Mouse (Mus musculus) forebrain, postnatal 0 days (tissue): ENCODE measurements around the gene Elk4. TPM values are rescaled to one million over a fixed set of nuclear protein-coding genes. Genes with fewer than 3 reads are reported as not detected.

Source experiments
- ATAC-seq: fragments of 200-750 bp; cut with Nextera tagmentation; 2 replicates; pipeline ENCODE4 v1.8.0; 2017; ENCODE audit warnings: mild to moderate bottlenecking, moderate library complexity
- DNase-seq: peaks from one replicate; pipeline ENCODE4 v3.0.0-alpha.2; 2015
- H3K27ac ChIP-seq: fragments of 300-500 bp; sonication (generic); 2 replicates; pipeline ENCODE4 v1.5.1; 2014; ENCODE audit warnings: low read depth, mild to moderate bottlenecking, antibody characterized with exemption, low read length, moderate library complexity, mixed read lengths
- H3K27me3 ChIP-seq: fragments of 300-500 bp; sonication (generic); 2 replicates; pipeline ENCODE4 v1.6.1; 2014; ENCODE audit warnings: mild to moderate bottlenecking, low read length, mixed read lengths; ENCODE audit not compliant: insufficient read depth
- H3K36me3 ChIP-seq: fragments of 300-500 bp; sonication (generic); 2 replicates; pipeline ENCODE4 v1.6.1; 2014; ENCODE audit warnings: mild to moderate bottlenecking, moderate library complexity; ENCODE audit not compliant: insufficient read depth
- H3K4me1 ChIP-seq: fragments of 300-500 bp; sonication (generic); 2 replicates; pipeline ENCODE4 v1.6.1; 2014; ENCODE audit warnings: antibody characterized with exemption; ENCODE audit not compliant: insufficient read depth
- H3K4me2 ChIP-seq: fragments of 300-500 bp; sonication (generic); 2 replicates; pipeline ENCODE4 v1.6.1; 2014; ENCODE audit warnings: low read depth, mild to moderate bottlenecking, moderate library complexity
- H3K4me3 ChIP-seq: fragments of 300-500 bp; sonication (generic); 2 replicates; pipeline ENCODE4 v1.5.1; 2014; ENCODE audit warnings: low read depth, low read length, mixed read lengths
- H3K9ac ChIP-seq: fragments of 300-500 bp; sonication (generic); 2 replicates; pipeline ENCODE4 v1.6.1; 2014; ENCODE audit warnings: mild to moderate bottlenecking
- H3K9me3 ChIP-seq: fragments of 300-500 bp; sonication (generic); 2 replicates; pipeline ENCODE4 v1.6.1; 2016; ENCODE audit warnings: low read length
- CTCF ChIP-seq: sonication (generic); IDR thresholded peaks from 2 replicates; pipeline ENCODE4 v1.5.1; 2016; ENCODE audit warnings: antibody characterized with exemption, control low read depth, low read depth
- WGBS: fragments of 180-500 bp; shearing (Covaris S2); extraction: QIAGEN DNeasy Blood & Tissue Kit; methylation state at CpG from one replicate; pipeline ENCODE4 v1.1.7; 2014; 5-methylcytosine and 5-hydroxymethylcytosine counted together
- polyA plus RNA-seq: library from polyadenylated mRNA; unstranded; fragments of >200 nt; fragmentation: Nextera tagmentation; extraction: Ambion mirVana; gene quantifications from 2 replicates; pipeline ENCODE4 v1.2.1, GENCODE M21; 2015
- total RNA-seq: library from RNA; depleted of rRNA; stranded (reverse); fragments of >200 nt; gene quantifications from 2 replicates; pipeline ENCODE4 v1.2.3, GENCODE M21; 2014; rRNA removed

Elk4 gene
- 18.6 and 25.5 TPM in 2 replicates for total RNA-seq
- 8.0 and 8.2 TPM in 2 replicates for polyA plus RNA-seq

DNA sequence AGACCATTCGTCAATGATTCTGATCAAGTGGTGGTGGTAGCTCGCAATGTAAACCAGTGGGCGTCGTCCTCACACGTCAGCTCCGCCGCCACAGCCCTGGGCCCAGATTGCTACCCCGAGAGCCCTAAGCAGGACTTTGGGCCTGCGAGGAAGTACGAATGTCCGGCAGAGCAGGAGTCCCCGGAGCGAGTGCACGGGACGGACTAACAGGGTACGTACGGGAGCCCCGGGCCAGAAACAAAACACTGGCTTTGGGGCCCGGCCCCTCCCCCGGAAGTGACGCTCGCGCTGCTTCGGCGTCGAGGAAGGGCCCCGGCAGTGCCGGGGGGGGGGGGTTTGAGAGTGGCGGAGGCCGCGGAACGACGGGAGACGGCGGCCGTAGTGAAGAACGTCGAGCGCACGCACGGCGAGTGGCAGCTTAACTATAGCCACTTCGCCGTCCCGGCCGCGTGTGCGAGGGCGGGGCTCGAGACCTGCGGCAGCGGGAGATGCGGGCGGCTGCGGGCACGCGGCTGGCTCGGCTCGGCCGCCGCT is at the start of gene Elk4:
Gene Elk4, plus strand, starts transcription at position 326 of the 534 bp plus-strand sequence.
- peak; percentile 37 for TF ChIP-seq CTCF
- no peaks in the 10 kb centered on the region for H3K36me3 ChIP-seq
- H3K9ac ChIP-seq = peak within 1 kb of the TSS; percentile 93
- H3K4me3 ChIP-seq = peak within 1 kb of the TSS; percentile 90
- H3K4me1 ChIP-seq = peaks cover 10% of the 10 kb centered on the region
- DNase-seq = peak; percentile 94
- peak within 1 kb of the TSS; percentile 69 for H3K4me2 ChIP-seq
- WGBS = 4% methylated on average over 59 of the region's 61 CpGs
- no peaks in the 10 kb centered on the region for H3K27me3 ChIP-seq
- H3K27ac ChIP-seq = peak within 1 kb of the TSS; percentile 98
- no peaks in the 10 kb centered on the region for H3K9me3 ChIP-seq
- peak; percentile 95 for ATAC-seq

DNA sequence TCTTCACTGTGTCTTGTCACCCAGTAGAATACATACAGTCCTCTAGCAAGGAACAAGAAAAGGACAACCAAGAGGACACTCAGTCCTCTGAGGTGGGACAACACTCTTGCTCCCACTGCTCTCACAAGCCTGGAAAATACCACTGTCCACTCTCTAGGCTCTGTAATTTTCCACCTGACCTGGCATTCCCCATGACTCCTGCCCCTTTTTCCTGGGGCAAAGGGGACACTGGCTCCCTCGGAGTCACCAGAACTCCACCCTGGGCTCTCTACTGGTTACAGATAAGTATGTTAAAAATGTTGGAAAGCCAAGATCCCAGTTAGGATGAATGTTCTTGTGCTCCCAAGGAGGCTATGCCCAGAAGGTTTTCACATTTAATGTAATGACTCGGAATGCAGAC is 46.4 kb upstream of the Elk4 start:
- Histone ChIP-seq H3K4me3 (no peak overlapping the region), H3K9me3 (no peaks in the 10 kb centered on the region), H3K36me3 (no peaks in the 10 kb centered on the region), H3K27me3 (peaks cover 8% of the 10 kb centered on the region; the same call in 1 of the 2 replicates), H3K4me1 (peaks cover 6% of the 10 kb centered on the region; the same call in 1 of the 2 replicates), H3K4me2 (no peak overlapping the region), H3K9ac (no peak overlapping the region), H3K27ac (no peak overlapping the region)
- DNase-seq (no peak), ATAC-seq (no peak)
- TF ChIP-seq CTCF = no peak
- 62% methylated on average over 2 of the region's 2 CpGs for WGBS

DNA sequence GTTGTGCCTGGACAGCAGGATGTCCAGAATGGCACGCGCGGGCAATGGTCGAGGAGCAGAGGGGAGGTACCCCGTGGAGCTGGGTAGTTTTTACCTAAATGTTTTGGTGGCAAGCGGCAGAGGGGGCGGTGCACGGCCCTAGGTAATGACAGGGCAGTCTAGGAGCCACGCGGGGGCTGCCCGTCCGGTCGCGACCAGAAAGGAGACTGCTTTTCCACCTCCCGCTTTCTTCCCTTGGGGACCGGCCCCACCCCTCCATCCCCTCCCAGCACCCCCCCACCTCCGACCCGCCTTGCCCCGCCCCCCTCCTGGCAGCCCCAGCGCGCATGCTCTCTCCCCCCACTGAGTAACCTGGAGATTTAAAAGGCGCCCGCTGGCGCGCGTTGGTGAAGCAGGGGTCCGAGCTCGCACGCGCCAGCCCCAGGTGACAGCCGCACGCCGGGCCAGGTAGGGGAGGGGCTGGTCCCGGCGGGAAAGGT is 44.8 kb upstream of the Elk4 start, which contains the start of gene Slc45a3:
Gene Slc45a3, plus strand, starts transcription at position 362 of the 479 bp plus-strand sequence.
- under 1% methylated on average over 33 of the region's 35 CpGs for WGBS
- Histone ChIP-seq H3K27me3 (peaks cover 8% of the 10 kb centered on the region; the same call in 1 of the 2 replicates), H3K4me3 (peak within 1 kb of the TSS; percentile 72), H3K4me1 (peaks cover 6% of the 10 kb centered on the region; the same call in 1 of the 2 replicates), H3K9ac (peak within 1 kb of the TSS; percentile 48), H3K27ac (no peak within 1 kb of the TSS), H3K4me2 (peak within 1 kb of the TSS; percentile 98), H3K36me3 (no peaks in the 10 kb centered on the region), H3K9me3 (no peaks in the 10 kb centered on the region)
- ATAC-seq (peak; percentile 74), DNase-seq (peak; percentile 27)
- TF ChIP-seq CTCF = no peak

DNA sequence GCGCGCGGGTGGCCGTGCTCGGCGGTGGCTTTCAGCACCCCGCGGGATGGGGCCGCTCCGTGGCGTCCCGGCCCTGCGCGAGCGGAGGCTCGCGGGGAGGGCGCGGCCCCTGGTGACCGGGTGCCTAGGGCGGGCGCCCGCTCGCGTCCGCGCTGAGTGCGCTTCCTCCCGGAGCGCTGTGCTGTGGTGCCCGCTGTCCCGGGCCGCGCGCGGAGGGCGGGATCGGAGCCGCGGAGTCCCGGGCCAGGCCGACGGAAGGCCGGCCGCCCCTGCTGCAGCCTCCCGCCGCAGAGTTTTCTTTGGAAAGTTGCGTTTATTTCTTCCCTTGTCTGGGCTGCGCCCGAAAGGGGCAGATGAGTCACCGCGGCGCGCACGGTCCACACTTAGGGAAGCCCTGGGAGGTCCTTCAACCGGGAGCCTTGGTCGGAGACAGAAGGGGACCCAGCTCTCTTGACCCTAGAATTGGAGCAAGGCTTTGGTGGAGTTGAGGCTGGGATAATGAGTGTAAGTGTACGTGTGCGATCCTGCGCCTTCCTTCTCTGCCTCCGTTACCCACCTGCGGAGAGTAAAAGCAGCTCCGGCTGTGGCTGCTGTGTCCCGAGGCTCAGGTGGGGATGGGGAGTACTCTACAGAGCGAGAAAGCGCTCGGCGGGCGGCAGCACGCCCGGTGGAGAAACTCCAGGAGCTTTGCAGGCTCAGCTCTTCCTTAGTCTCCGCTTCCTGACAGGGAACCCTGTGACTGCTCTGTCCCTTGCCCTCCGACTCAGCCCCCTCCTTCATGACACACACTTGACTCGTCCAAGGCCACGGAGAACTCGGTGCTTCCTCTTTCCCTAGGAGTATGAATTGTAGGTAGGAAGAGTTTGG is 44.1 kb upstream of the Elk4 start:
- Histone ChIP-seq H3K9ac (peak overlapping the region; percentile 48), H3K4me2 (peak overlapping the region; percentile 98), H3K36me3 (no peaks in the 10 kb centered on the region), H3K9me3 (no peaks in the 10 kb centered on the region), H3K4me3 (peak overlapping the region; percentile 72), H3K27ac (no peak overlapping the region), H3K4me1 (peaks cover 6% of the 10 kb centered on the region; the same call in 1 of the 2 replicates), H3K27me3 (peaks cover 8% of the 10 kb centered on the region; the same call in 1 of the 2 replicates)
- 1% methylated on average over 74 of the region's 76 CpGs for WGBS
- ATAC-seq (peak; percentile 67), DNase-seq (peak; percentile 33)
- no peak for TF ChIP-seq CTCF

DNA sequence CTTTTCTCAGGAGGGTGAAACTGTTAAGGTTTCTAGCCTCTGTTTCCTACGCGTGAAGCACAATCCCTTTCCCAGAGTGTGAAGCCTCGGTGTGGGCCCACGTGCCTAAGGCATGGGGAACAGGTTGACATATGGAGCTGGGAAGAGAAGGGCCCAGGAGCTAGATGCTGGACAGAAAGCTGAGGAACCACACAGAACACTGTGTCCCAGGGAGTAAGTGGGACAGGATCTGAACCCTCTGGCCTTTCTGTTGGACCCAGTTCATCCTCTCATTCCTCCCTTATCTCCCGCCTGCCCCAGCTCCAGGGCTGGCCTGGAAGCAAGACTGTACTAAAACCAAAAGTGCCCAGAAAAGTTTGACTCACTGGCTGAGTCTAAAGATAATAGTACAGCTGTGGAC is 43.3 kb upstream of the Elk4 start:
- ATAC-seq (no peak), DNase-seq (no peak)
- Histone ChIP-seq H3K4me3 (0 out of 2 replicates have a peak overlapping the region, but pooled peaks have one; percentile 72), H3K4me2 (peak overlapping the region; percentile 98; the same call in 1 of the 2 replicates), H3K27me3 (peaks cover 8% of the 10 kb centered on the region; the same call in 1 of the 2 replicates), H3K9ac (no peak overlapping the region), H3K36me3 (no peaks in the 10 kb centered on the region), H3K4me1 (peaks cover 6% of the 10 kb centered on the region; the same call in 1 of the 2 replicates), H3K27ac (no peak overlapping the region), H3K9me3 (no peaks in the 10 kb centered on the region)
- no peak for TF ChIP-seq CTCF
- 44% methylated on average over 5 of the region's 5 CpGs for WGBS

DNA sequence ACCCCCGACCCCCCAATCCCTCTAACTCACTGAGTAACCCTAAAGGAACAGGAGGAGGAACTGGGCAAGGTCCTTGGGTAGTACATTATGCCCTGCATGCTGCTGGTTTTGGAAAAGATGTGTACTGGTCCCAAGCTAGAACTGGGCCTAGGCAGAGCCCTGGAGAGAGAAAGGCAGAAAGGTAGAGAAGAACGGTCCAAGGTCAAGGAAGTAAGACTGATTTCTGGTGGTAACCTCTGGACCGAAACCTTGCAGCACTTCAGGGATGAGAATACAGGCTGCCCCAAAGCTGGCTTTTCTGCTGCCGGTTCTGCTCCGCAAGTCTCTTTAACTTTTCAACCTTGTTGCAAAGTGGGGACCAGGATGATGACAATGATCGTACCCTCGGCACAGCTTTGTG is 42.8 kb upstream of the Elk4 start:
- WGBS = 82% methylated on average over 7 of the region's 7 CpGs
- H3K4me1 ChIP-seq = peaks cover 6% of the 10 kb centered on the region; the same call in 1 of the 2 replicates
- DNase-seq = no peak
- no peak overlapping the region for H3K27ac ChIP-seq
- no peak for ATAC-seq
- H3K4me2 ChIP-seq = no peak overlapping the region
- H3K9ac ChIP-seq = no peak overlapping the region
- H3K27me3 ChIP-seq = peaks cover 8% of the 10 kb centered on the region; the same call in 1 of the 2 replicates
- no peak for TF ChIP-seq CTCF
- H3K36me3 ChIP-seq = no peaks in the 10 kb centered on the region
- no peak overlapping the region for H3K4me3 ChIP-seq
- H3K9me3 ChIP-seq = no peaks in the 10 kb centered on the region

DNA sequence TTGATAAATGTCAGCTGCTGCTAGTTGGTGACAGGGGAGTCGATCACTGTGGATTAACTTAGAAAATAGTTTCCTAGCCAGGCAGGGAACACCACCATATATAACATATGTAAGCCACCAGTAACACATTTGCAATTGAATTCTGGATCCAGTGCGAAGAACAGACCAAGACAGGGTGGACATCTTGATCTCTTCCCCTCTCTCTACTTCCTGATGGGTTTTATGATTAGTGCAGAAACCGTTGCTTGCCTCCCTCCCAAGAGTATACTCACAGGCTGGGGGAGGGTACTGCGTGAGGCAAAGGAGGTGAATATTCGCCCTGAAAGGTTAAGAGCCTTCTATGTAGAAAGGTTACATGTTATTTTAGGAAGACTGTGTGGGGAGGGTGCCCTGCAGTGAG is 41.6 kb upstream of the Elk4 start:
- H3K27ac ChIP-seq = no peak overlapping the region
- ATAC-seq (no peak), DNase-seq (no peak)
- TF ChIP-seq CTCF = no peak
- H3K27me3 ChIP-seq = peaks cover 8% of the 10 kb centered on the region; the same call in 1 of the 2 replicates
- no peaks in the 10 kb centered on the region for H3K9me3 ChIP-seq
- H3K4me2 ChIP-seq = no peak overlapping the region
- H3K4me1 ChIP-seq = peaks cover 6% of the 10 kb centered on the region; the same call in 1 of the 2 replicates
- no peak overlapping the region for H3K4me3 ChIP-seq
- H3K36me3 ChIP-seq = no peaks in the 10 kb centered on the region
- no peak overlapping the region for H3K9ac ChIP-seq
- 58% methylated on average over 5 of the region's 5 CpGs for WGBS
